Mouse (Mus musculus): Measurements from ENCODE around the gene Ttc4. TPM values are rescaled to one million over a fixed set of nuclear protein-coding genes. Genes with fewer than 3 reads are reported as not detected.

Gene Ttc4
- total RNA-seq, 2 experiments from 2014 or later: 24.3 to 34.7 TPM

DNA sequence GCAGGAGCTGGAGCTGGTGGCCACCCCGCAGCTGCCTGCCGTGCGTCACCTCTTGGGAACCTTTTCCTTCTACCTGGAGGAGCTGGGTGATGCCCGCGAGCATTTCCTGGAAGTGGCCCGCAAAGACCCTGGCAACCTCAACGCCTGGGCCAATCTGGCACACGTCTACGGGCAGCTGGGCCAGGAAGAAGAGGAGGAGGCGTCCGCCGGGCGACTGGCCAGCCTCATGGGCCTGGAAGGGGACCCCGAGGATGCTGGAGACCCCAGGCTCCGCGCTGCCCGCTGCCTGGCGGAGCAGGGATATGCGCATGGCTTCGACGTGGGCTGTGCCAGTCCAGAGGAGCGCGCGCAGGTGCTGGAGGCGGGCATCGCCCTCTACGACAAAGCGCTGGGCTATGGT, 56.0 kb downstream of the Ttc4 start:
- H3K27ac ChIP-seq: no peak overlapping the region
- intact Hi-C loops (cut with DNase I): no loop called here
- no peak overlapping the region for H3K4me3 ChIP-seq
- no peak for TF ChIP-seq CTCF (IDR thresholded peaks at IDR 0.05)
- DNase-seq: no peak

DNA sequence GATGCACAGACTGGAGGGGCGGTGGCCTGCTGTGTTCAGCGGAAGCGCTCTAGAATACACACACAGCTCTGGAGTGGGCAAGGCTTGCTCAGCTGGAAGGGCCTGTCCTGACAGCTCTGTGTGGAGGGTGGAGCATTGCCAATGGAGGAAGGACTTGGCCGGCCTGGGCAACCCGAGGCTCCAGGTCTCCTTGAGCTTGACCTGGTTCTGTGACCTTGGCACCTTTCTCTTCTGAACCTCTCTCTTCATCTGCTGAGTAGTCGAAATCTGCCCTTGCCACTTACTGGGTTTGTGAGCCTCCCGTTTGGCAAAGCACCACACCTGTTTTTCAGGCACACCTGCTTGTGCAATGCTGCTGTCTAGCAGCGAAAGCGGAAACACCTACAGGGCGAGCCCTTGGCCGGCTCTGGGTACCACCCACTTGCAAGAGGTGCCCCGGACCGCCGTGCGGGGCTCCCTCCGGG, 56.7 kb downstream of the Ttc4 start, which contains the start of gene Ttc22:
Gene Ttc22 (plus strand): TSS at position 403 of the 464 bp plus-strand sequence.
- intact Hi-C loops (cut with DNase I): no loop called here
- Histone ChIP-seq H3K4me3 (no peak within 1 kb of the TSS), H3K27ac (no peak within 1 kb of the TSS)
- DNase-seq: peak; percentile 51
- TF ChIP-seq CTCF (IDR thresholded peaks at IDR 0.05): no peak

DNA sequence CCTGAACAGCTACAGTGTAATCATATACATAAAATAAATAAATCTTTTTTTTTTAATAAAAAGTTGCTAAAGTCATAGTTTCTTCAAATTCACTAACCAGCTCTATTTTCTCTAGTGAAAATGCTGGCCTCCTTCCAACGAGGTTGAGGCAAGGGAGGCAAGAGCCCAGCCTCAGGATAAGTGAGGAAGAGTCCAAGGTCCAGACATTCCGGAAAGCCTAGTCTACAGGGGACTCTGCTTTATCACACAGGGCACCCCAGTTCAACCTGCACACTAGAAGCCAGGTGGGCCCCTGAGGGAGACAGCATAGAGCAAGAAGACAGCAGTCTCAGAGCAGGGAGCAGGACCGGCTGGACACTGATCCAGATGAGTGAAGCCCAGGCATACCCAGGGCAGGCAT, 57.3 kb downstream of the Ttc4 start:
- H3K4me3 ChIP-seq: no peak overlapping the region
- no peak overlapping the region for H3K27ac ChIP-seq

DNA sequence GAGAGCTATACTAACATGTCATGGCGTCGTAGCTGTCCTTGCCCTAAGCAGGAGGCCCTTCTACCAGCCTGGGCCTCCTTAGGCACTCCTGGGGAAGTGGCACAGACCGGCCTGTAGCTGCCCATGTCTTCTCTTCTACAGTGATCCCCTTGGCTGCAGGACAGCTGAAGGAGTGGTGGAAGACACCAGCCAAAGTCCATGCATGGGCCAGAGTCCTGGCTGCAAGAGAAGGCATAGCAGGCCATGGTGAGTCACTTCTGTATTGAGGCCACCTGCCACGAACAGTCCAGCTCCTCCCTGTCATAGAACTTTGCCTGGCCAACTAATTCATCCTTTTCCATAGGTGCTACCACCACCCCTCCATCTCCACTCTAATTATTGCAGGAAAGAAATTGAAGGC, 59.8 kb downstream of the Ttc4 start:
- DNase-seq: no peak
- intact Hi-C loops (cut with DNase I): no loop called here
- Histone ChIP-seq H3K4me3 (no peak overlapping the region), H3K27ac (no peak overlapping the region)
- TF ChIP-seq CTCF (IDR thresholded peaks at IDR 0.05): no peak

More for the DNA sequence above, 57.3 kb downstream of the Ttc4 start:
- intact Hi-C loops (cut with DNase I): no loop called here
- no peak for TF ChIP-seq CTCF (IDR thresholded peaks at IDR 0.05)
- no peak for DNase-seq

DNA sequence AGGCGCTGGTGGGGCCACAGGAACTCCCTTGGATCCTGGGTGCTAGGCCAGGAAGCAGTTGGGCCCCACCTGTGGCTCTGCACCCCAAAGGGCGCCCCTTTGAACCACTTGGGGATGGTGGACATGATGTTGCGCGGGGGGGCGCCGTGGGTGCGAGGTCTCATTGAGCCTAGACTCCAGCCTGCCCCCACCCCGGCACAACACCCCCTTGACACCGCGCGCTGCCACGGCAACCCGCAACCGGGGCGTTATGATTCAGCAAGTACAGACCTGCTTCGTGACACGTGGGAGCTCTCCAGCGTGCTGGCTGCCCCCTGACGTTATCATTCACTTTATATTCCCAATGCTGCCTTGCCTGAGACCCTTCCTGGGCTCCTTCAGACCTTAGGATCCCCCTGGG, 61.7 kb downstream of the Ttc4 start, which contains the start of gene Lexm:
Gene Lexm (minus strand): TSS at position 186 of the 400 bp plus-strand sequence.
- Histone ChIP-seq H3K4me3 (no peak within 1 kb of the TSS; the same call in 1 of the 2 replicates), H3K27ac (no peak within 1 kb of the TSS)
- no peak for TF ChIP-seq CTCF (IDR thresholded peaks at IDR 0.05)
- DNase-seq: no peak
- intact Hi-C loops (cut with DNase I): no loop called here

DNA sequence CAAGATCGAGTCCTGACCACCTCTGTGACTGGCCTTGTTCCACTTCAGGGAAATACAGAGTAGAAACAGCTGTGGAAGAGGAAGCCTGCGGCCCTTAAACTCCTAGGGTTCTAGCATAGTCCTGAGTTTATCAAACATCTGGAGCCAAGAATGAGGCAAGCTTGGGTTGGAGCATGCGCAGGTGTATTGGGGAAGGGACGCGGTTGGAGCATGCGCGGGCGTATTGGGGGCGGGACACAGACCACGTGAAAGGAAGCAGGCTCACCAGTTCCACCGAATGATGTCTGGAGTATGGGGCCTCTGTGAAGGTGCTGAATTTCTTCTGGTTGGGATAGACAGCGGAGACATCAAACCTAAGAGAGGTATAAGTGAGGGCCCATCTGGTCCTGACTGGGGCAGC, 63.1 kb downstream of the Ttc4 start:
- no peak for DNase-seq
- H3K27ac ChIP-seq: no peak overlapping the region
- no peak for TF ChIP-seq CTCF (IDR thresholded peaks at IDR 0.05)
- intact Hi-C loops (cut with DNase I): no loop called here
- no peak overlapping the region for H3K4me3 ChIP-seq

DNA sequence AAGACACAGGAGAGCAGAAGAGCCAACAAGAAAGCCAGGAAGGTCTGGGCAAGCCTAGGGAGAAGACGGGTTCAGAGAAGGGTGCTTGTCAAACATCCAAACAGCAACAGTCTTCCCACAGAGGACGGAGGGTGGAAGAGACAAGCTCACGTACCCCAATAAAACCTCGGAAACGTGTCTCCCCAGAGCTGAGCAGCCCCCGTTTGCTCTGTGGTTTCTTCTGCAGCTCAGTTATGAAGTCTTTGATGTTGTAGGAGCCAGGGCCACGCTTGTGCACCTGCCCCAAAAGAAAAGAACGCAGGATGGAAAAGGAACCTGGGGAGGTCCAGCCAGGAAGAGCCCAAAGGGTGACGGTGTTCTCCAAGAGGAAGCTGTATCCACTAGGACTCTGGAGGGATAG, 63.9 kb downstream of the Ttc4 start:
- intact Hi-C loops (cut with DNase I): loop anchor here (1.0 kb wide), 1 partner anchor 93 kb away; no protein-coding TSS in a partner anchor
- H3K4me3 ChIP-seq: no peak overlapping the region
- no peak for TF ChIP-seq CTCF (IDR thresholded peaks at IDR 0.05)
- no peak overlapping the region for H3K27ac ChIP-seq
- no peak for DNase-seq

DNA sequence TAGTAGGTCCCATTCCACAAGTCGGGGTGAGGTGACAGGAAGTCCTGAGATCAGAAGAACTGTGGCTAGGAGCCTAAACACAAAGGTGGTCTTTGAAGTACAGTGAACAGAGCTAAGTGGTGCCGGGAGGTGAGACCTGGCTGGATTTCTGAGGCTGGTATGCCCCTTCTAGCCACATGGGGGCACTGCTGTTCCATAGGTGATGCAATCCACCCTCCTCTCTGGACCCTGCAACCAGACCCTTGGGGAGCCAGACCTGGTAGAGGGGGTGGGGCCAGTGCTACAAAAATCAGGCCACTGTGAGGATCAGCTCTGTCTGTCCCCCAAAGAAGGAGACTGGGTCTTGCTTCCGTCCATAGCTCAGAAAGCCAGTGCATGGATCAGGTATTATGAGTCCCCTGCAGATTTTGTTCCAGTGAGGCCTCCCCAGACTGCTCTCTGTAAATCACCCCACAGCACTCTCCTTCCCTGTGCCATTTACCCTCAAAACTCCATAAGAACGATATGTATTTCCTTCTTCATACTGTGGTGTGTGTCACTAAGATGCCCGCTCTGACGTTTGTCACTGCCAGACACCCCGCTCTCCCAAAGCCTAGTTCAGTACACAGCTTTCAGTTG, 64.5 kb downstream of the Ttc4 start:
- intact Hi-C loops (cut with DNase I): loop anchor here (1.0 kb wide), 1 partner anchor 94 kb away; no protein-coding TSS in a partner anchor
- Histone ChIP-seq H3K27ac (no peak overlapping the region), H3K4me3 (no peak overlapping the region)
- peak; percentile 95 for TF ChIP-seq CTCF (IDR thresholded peaks at IDR 0.05)
- peak; percentile 66 for DNase-seq

DNA sequence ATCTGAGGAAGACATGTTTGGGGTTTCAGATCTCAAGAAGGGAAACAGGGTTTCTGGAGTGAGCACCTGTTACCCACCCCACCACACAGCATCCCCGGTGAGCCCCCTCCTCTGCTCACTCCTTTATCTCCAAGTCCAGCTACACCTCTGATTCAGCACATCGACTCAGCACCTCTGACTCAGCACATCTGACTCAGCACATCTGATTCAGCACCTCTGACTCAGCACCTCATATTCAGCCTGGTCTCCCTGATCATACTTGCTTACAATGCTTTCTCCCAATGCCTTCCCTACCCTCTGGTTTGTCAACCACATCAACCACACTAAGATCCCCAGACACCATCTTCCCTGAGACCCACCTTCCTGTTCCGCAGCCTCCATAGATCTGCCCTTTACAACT, 65.2 kb downstream of the Ttc4 start:
- Histone ChIP-seq H3K4me3 (no peak overlapping the region), H3K27ac (no peak overlapping the region)
- DNase-seq: no peak
- TF ChIP-seq CTCF (IDR thresholded peaks at IDR 0.05): no peak
- intact Hi-C loops (cut with DNase I): no loop called here

DNA sequence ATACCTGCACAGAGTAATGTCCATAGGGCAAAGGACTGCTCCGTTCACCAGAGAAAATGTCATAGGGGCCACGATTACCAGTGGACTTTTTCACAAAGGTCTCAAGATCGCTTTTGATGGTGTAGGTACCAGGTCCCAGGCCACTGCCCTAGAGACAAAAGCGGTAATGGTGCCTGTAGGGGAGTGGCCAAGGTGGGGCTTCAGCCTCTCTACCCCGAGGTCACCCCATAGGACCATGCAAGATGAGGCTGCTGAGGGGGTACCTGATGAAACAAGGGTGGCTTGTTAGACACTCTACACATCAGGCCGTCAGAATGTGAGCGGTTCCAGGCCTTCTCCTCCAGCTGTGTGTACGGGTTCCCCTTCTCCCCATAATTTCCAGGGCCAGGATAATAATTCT, 65.6 kb downstream of the Ttc4 start:
- TF ChIP-seq CTCF (IDR thresholded peaks at IDR 0.05): no peak
- DNase-seq: no peak
- no peak overlapping the region for H3K27ac ChIP-seq
- intact Hi-C loops (cut with DNase I): no loop called here
- no peak overlapping the region for H3K4me3 ChIP-seq

Other genes starting within 250 kb of the Ttc4 start
- gene Pcsk9, start 214.6 kb downstream of the Ttc4 start, total RNA-seq (2021): not detected
- gene Bsnd, start 186.7 kb downstream of the Ttc4 start, total RNA-seq (2021): not detected
- gene Dhcr24, start 117.9 kb downstream of the Ttc4 start, total RNA-seq (2021): 1 to 10 TPM; 1.5 to 4.7 TPM
- gene Lexm, start 61.7 kb downstream of the Ttc4 start, total RNA-seq (2021): not detected
- not detected for gene Ttc22, start 56.5 kb downstream of the Ttc4 start, total RNA-seq (2021)
- 1 to 10 TPM; 2.5 to 3.8 TPM for gene Pars2, start 27.9 kb downstream of the Ttc4 start, total RNA-seq (2021)
- under 1 TPM; 0.08 to 0.64 TPM for gene Mroh7, start 52.0 kb upstream of the Ttc4 start, total RNA-seq (2021)
- gene Fam151a, start 54.9 kb upstream of the Ttc4 start, total RNA-seq (2021): not detected
- gene Acot11, start 126.1 kb upstream of the Ttc4 start, total RNA-seq (2021): 10 to 100 TPM in 1 of 2 experiments, 1 to 10 TPM in 1; 7.1 to 17.3 TPM
- gene Ssbp3, start 231.8 kb upstream of the Ttc4 start, total RNA-seq (2021): 10 to 100 TPM; 23.7 to 30.0 TPM